Comparison of ENCODE assay signal across 8 mouse cellular contexts in the genomic region with DNA sequence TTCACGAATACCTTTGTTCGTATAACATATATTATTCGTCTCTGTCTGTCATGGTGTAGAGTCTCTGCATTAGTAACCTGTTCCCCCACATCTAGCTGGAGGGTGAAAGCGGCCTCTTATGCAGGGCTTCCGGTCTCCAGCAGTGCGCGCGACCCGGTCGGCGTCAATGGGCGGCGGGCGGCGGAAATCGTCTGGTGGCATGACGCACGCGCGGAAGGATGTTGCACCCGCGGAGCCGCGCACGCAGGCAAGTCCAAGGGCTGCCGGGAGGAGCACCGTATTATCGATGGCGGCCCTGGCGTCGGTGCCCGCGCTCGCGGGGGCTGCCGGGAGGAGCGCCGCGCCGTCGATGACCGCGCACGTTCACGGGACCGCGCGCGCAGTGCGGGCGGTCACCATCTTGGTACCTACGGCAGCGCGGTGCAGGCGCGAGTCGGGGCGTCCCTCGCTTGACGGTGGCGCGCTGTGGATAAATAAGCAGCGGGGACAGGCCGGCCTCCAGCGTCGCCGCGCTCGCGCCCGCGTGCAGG. TPM values are rescaled to one million over a fixed set of nuclear protein-coding genes. Genes with fewer than 3 reads are reported as not detected.
A peak's percentile ranks its signal among the peaks of the same experiment; 100 is the strongest.
DNase-seq lines count a peak whose midpoint lies in the region; ATAC-seq and TF ChIP-seq lines count a peak whose summit lies in the region.

Ube3c (plus strand) TSS at position 395 of the 530 bp plus-strand sequence.

- H3K27me3 ChIP-seq in megakaryocyte, embryonic 14.5 days (replicated peaks): no peaks in the 10 kb centered on the region

- H3K4me1 ChIP-seq in cortical plate, adult 2 months (ENCODE audit: control insufficient read depth, insufficient read depth, low read length): peaks cover 5% of the 10 kb centered on the region
- H3K4me1 ChIP-seq in megakaryocyte, embryonic 14.5 days: peaks cover 46% of the 10 kb centered on the region

- peaks cover 28% of the 10 kb centered on the region for H3K36me3 ChIP-seq in megakaryocyte, embryonic 14.5 days (replicated peaks; ENCODE audit: low read length)

- TF ChIP-seq CTCF in cortical plate, adult 2 months (IDR thresholded peaks at IDR 0.05; ENCODE audit: extremely low read depth, insufficient read depth, low read length): no peak

- H3K27ac ChIP-seq in cortical plate, adult 2 months (ENCODE audit: insufficient read depth, low read length): peak within 1 kb of the TSS; percentile 83

- DNase-seq in gastrocnemius, adult 8-10 months (ENCODE audit: low spot score in 2 of 2): peak; percentile 95 to 98
- DNase-seq in hindlimb bud, embryonic 11.5 days (ENCODE audit: extremely low spot score, low read depth, low spot score): peak; percentile 73
- DNase-seq in left cerebral cortex, adult 8-10 months (ENCODE audit: low spot score in 2 of 2): peak; percentile 96 to 99
- DNase-seq in right cerebral cortex, postnatal 10 days (ENCODE audit: low spot score in 2 of 2): peak; percentile 99
- DNase-seq in urinary bladder, postnatal 25 days (ENCODE audit: low spot score): peak; percentile 95

- H3K9me3 ChIP-seq in megakaryocyte, embryonic 14.5 days: no peaks in the 10 kb centered on the region

- peak; percentile 49 for TF ChIP-seq POLR2A in cortical plate, adult 2 months (IDR thresholded peaks at IDR 0.05; ENCODE audit: extremely low read depth, insufficient read depth, low read length)

- ATAC-seq in activated CD4-positive, CD25-positive, alpha-beta regulatory T cell, adult 4 months: peak; percentile 91

- peak within 1 kb of the TSS; percentile 83 for H3K4me3 ChIP-seq in cortical plate, adult 2 months (ENCODE audit: insufficient read depth, low read length)
- H3K4me3 ChIP-seq in megakaryocyte, embryonic 14.5 days (replicated peaks): peak within 1 kb of the TSS; percentile 98

RNA-seq across cellular contexts. Expression of gene Ube3c, which starts in this region (rescaled TPM):
- polyA plus RNA-seq in activated CD4-positive, CD25-positive, alpha-beta regulatory T cell, adult 4 months (2017; shearing (Covaris generic)): 10 to 100 TPM; 17.2 to 19.1 TPM
- 38.4 and 38.7 TPM in 2 replicates for polyA plus RNA-seq in cortical plate, adult 2 months (2012; rRNA removed)
- 10 to 100 TPM; 35.4 to 41.3 (median 40.5) TPM for total RNA-seq in gastrocnemius, adult 8-10 months (2022)
- total RNA-seq in left cerebral cortex, adult 8-10 months (2022): 10 to 100 TPM; 62.9 to 69.4 (median 65.8) TPM
- 0.85 TPM in 1 of 2 replicates, not detected in the other for polyA plus RNA-seq in megakaryocyte, embryonic 14.5 days (2012; ENCODE audit: insufficient read depth, low replicate concordance)

Comparison
In these comparisons a context has a peak if more than half of its experiments do, and no peak if none do; other contexts are left out.
1. Peak in every context shown above with its lines: DNase-seq, ATAC-seq, H3K4me3 ChIP-seq and H3K27ac ChIP-seq.